Mouse (Mus musculus): Measurements from ENCODE around the gene Atp6v1f. TPM values are rescaled to one million over a fixed set of nuclear protein-coding genes. Genes with fewer than 3 reads are reported as not detected.

Atp6v1f gene
- total RNA-seq (2022) = 100 to 1,000 TPM; 221 to 280 (median 257) TPM

- peak; percentile 88 to 91 for DNase-seq (ENCODE audit: low spot score in 2 of 2)
Observed at GRCm38 (mm10) chr6:29467583-29468354, at the start of gene Atp6v1f. Atp6v1f (plus strand) TSS chr6:29467718.

GRCm38 (mm10) chr6:29420596-29420995 is 46.9 kb upstream of the Atp6v1f start:
- no peak for DNase-seq (ENCODE audit: low spot score in 2 of 2)

GRCm38 (mm10) chr6:29425118-29425517 is 42.4 kb upstream of the Atp6v1f start:
- no peak for DNase-seq (ENCODE audit: low spot score in 2 of 2)

- no peak for DNase-seq (ENCODE audit: low spot score in 2 of 2)
Observed at GRCm38 (mm10) chr6:29426331-29426730, 41.2 kb upstream of the Atp6v1f start.

GRCm38 (mm10) chr6:29428171-29428570 is 39.3 kb upstream of the Atp6v1f start:
- no peak for DNase-seq (ENCODE audit: low spot score in 2 of 2)

GRCm38 (mm10) chr6:29430681-29431420 is 36.7 kb upstream of the Atp6v1f start:
- no peak for DNase-seq (ENCODE audit: low spot score in 2 of 2)

GRCm38 (mm10) chr6:29431473-29431872 is 36.0 kb upstream of the Atp6v1f start:
- DNase-seq (ENCODE audit: low spot score in 2 of 2) = no peak

GRCm38 (mm10) chr6:29432156-29432555 is 35.4 kb upstream of the Atp6v1f start:
- DNase-seq (ENCODE audit: low spot score in 2 of 2) = no peak

- DNase-seq (ENCODE audit: low spot score in 2 of 2) = no peak
Observed at GRCm38 (mm10) chr6:29432676-29433037, 34.9 kb upstream of the Atp6v1f start.

GRCm38 (mm10) chr6:29433038-29433803 is 34.3 kb upstream of the Atp6v1f start, which contains the start of gene Flnc:
Flnc (plus strand) TSS chr6:29433256.
- DNase-seq (ENCODE audit: low spot score in 2 of 2) = no peak

GRCm38 (mm10) chr6:29433804-29434795 is 33.4 kb upstream of the Atp6v1f start:
- DNase-seq (ENCODE audit: low spot score in 2 of 2) = no peak

GRCm38 (mm10) chr6:29434911-29435691 is 32.4 kb upstream of the Atp6v1f start:
- no peak for DNase-seq (ENCODE audit: low spot score in 2 of 2)

- no peak for DNase-seq (ENCODE audit: low spot score in 2 of 2)
Observed at GRCm38 (mm10) chr6:29435940-29436451, 31.5 kb upstream of the Atp6v1f start.

- no peak for DNase-seq (ENCODE audit: low spot score in 2 of 2)
Observed at GRCm38 (mm10) chr6:29436461-29436934, 31.0 kb upstream of the Atp6v1f start.

- peak in 1 of 2 experiments; percentile 19 for DNase-seq (ENCODE audit: low spot score in 2 of 2)
Observed at GRCm38 (mm10) chr6:29439251-29439650, 28.3 kb upstream of the Atp6v1f start.

GRCm38 (mm10) chr6:29439789-29440188 is 27.7 kb upstream of the Atp6v1f start:
- DNase-seq (ENCODE audit: low spot score in 2 of 2) = no peak

- peak in 1 of 2 experiments; percentile 20 for DNase-seq (ENCODE audit: low spot score in 2 of 2)
Observed at GRCm38 (mm10) chr6:29444773-29445172, 22.7 kb upstream of the Atp6v1f start.

GRCm38 (mm10) chr6:29445354-29445753 is 22.2 kb upstream of the Atp6v1f start:
- DNase-seq (ENCODE audit: low spot score in 2 of 2) = no peak

- no peak for DNase-seq (ENCODE audit: low spot score in 2 of 2)
Observed at GRCm38 (mm10) chr6:29449858-29450257, 17.7 kb upstream of the Atp6v1f start.

Data from layer of hippocampus, adult 8-10 months (tissue).